Mouse (Mus musculus): ENCODE measurements at regions not wholly inside any gene's neighbourhood (a gene's known extent, or its start where the extent isn't known, plus 50 kb on each side); places are given as distances from the start of the nearest gene placed in this dataset.

- H3K27me3 ChIP-seq (ENCODE audit: control insufficient read depth, insufficient read depth, low read length), result no peaks in the 10 kb centered on the region
- peak overlapping the region; percentile 8; the same call in 1 of the 2 replicates for H3K4me3 ChIP-seq (ENCODE audit: low read depth, low read length)
- H3K4me2 ChIP-seq (ENCODE audit: low read depth, low read length), result peak overlapping the region; percentile 41
- no peaks in the 10 kb centered on the region; the same call in 1 of the 2 replicates for H3K4me1 ChIP-seq (ENCODE audit: control insufficient read depth, insufficient read depth, low read length)
- H3K9ac ChIP-seq (replicated peaks; ENCODE audit: low read depth, low read length), result 0 out of 2 replicates have a peak overlapping the region, but pooled peaks have one; percentile 9
- H3K27ac ChIP-seq (ENCODE audit: low read depth, low read length), result no peak overlapping the region
- H3K36me3 ChIP-seq (ENCODE audit: control insufficient read depth, insufficient read depth, low read length), result no peaks in the 10 kb centered on the region
- peak; percentile 72; the same call in 1 of the 2 replicates for ATAC-seq (ENCODE audit: low read depth)
- WGBS, result 38% methylated on average over 14 of the region's 14 CpGs
- no peaks in the 10 kb centered on the region for H3K9me3 ChIP-seq (ENCODE audit: control insufficient read depth, low read length)
Observed at GRCm38 (mm10) chr1:120963477-120964178, 361.4 kb downstream of the En1 start.

- 0 out of 2 replicates have a peak overlapping the region, but pooled peaks have one; percentile 9 for H3K9ac ChIP-seq (replicated peaks; ENCODE audit: low read depth, low read length)
- no peaks in the 10 kb centered on the region for H3K9me3 ChIP-seq (ENCODE audit: control insufficient read depth, low read length)
- no peaks in the 10 kb centered on the region; the same call in 1 of the 2 replicates for H3K4me1 ChIP-seq (ENCODE audit: control insufficient read depth, insufficient read depth, low read length)
- H3K27ac ChIP-seq (ENCODE audit: low read depth, low read length), result no peak overlapping the region
- 50% methylated on average over 17 of the region's 17 CpGs for WGBS
- H3K36me3 ChIP-seq (ENCODE audit: control insufficient read depth, insufficient read depth, low read length), result no peaks in the 10 kb centered on the region
- H3K27me3 ChIP-seq (ENCODE audit: control insufficient read depth, insufficient read depth, low read length), result no peaks in the 10 kb centered on the region
- peak overlapping the region; percentile 41 for H3K4me2 ChIP-seq (ENCODE audit: low read depth, low read length)
- no peak for ATAC-seq (ENCODE audit: low read depth)
- H3K4me3 ChIP-seq (ENCODE audit: low read depth, low read length), result peak overlapping the region; percentile 8; the same call in 1 of the 2 replicates
Observed at GRCm38 (mm10) chr1:120964179-120964517, 361.9 kb downstream of the En1 start.

GRCm38 (mm10) chr1:120966132-120966531, 363.9 kb downstream of the En1 start:
- Histone ChIP-seq H3K4me1 (ENCODE audit: control insufficient read depth, insufficient read depth, low read length) (no peaks in the 10 kb centered on the region; the same call in 1 of the 2 replicates), H3K27ac (ENCODE audit: low read depth, low read length) (no peak overlapping the region), H3K27me3 (ENCODE audit: control insufficient read depth, insufficient read depth, low read length) (no peaks in the 10 kb centered on the region), H3K4me2 (ENCODE audit: low read depth, low read length) (no peak overlapping the region), H3K36me3 (ENCODE audit: control insufficient read depth, insufficient read depth, low read length) (no peaks in the 10 kb centered on the region), H3K9ac (replicated peaks; ENCODE audit: low read depth, low read length) (no peak overlapping the region), H3K4me3 (ENCODE audit: low read depth, low read length) (no peak overlapping the region), H3K9me3 (ENCODE audit: control insufficient read depth, low read length) (no peaks in the 10 kb centered on the region)
- no peak for ATAC-seq (ENCODE audit: low read depth)
- WGBS, result 70% methylated on average over 3 of the region's 3 CpGs

- WGBS, result 67% methylated on average over 1 of the region's 1 CpGs
- Histone ChIP-seq H3K27ac (ENCODE audit: low read depth, low read length) (no peak overlapping the region), H3K9me3 (ENCODE audit: control insufficient read depth, low read length) (no peaks in the 10 kb centered on the region), H3K27me3 (ENCODE audit: control insufficient read depth, insufficient read depth, low read length) (no peaks in the 10 kb centered on the region), H3K4me1 (ENCODE audit: control insufficient read depth, insufficient read depth, low read length) (no peaks in the 10 kb centered on the region), H3K9ac (replicated peaks; ENCODE audit: low read depth, low read length) (no peak overlapping the region), H3K4me2 (ENCODE audit: low read depth, low read length) (no peak overlapping the region), H3K36me3 (ENCODE audit: control insufficient read depth, insufficient read depth, low read length) (no peaks in the 10 kb centered on the region), H3K4me3 (ENCODE audit: low read depth, low read length) (no peak overlapping the region)
- no peak for ATAC-seq (ENCODE audit: low read depth)
Observed at GRCm38 (mm10) chr1:120974661-120975060, 357.7 kb downstream of the Insig2 start.

GRCm38 (mm10) chr1:121004535-121004934, 327.9 kb downstream of the Insig2 start:
- H3K4me2 ChIP-seq (ENCODE audit: low read depth, low read length), result no peak overlapping the region
- 92% methylated on average over 7 of the region's 7 CpGs for WGBS
- no peak overlapping the region for H3K9ac ChIP-seq (replicated peaks; ENCODE audit: low read depth, low read length)
- H3K4me1 ChIP-seq (ENCODE audit: control insufficient read depth, insufficient read depth, low read length), result no peaks in the 10 kb centered on the region
- no peaks in the 10 kb centered on the region for H3K9me3 ChIP-seq (ENCODE audit: control insufficient read depth, low read length)
- no peaks in the 10 kb centered on the region for H3K36me3 ChIP-seq (ENCODE audit: control insufficient read depth, insufficient read depth, low read length)
- ATAC-seq (ENCODE audit: low read depth), result no peak
- no peaks in the 10 kb centered on the region for H3K27me3 ChIP-seq (ENCODE audit: control insufficient read depth, insufficient read depth, low read length)
- no peak overlapping the region for H3K27ac ChIP-seq (ENCODE audit: low read depth, low read length)
- no peak overlapping the region for H3K4me3 ChIP-seq (ENCODE audit: low read depth, low read length)

GRCm38 (mm10) chr1:121005198-121005597, 327.2 kb downstream of the Insig2 start:
- Histone ChIP-seq H3K27me3 (ENCODE audit: control insufficient read depth, insufficient read depth, low read length) (no peaks in the 10 kb centered on the region), H3K9me3 (ENCODE audit: control insufficient read depth, low read length) (no peaks in the 10 kb centered on the region), H3K9ac (replicated peaks; ENCODE audit: low read depth, low read length) (no peak overlapping the region), H3K4me2 (ENCODE audit: low read depth, low read length) (no peak overlapping the region), H3K4me1 (ENCODE audit: control insufficient read depth, insufficient read depth, low read length) (no peaks in the 10 kb centered on the region), H3K36me3 (ENCODE audit: control insufficient read depth, insufficient read depth, low read length) (no peaks in the 10 kb centered on the region), H3K4me3 (ENCODE audit: low read depth, low read length) (no peak overlapping the region), H3K27ac (ENCODE audit: low read depth, low read length) (no peak overlapping the region)
- 47% methylated on average over 3 of the region's 3 CpGs for WGBS
- no peak for ATAC-seq (ENCODE audit: low read depth)

- H3K4me3 ChIP-seq (ENCODE audit: low read depth, low read length), result no peak overlapping the region
- no peak overlapping the region for H3K27ac ChIP-seq (ENCODE audit: low read depth, low read length)
- ATAC-seq (ENCODE audit: low read depth), result no peak
- no peak overlapping the region for H3K4me2 ChIP-seq (ENCODE audit: low read depth, low read length)
- no peak overlapping the region for H3K9ac ChIP-seq (replicated peaks; ENCODE audit: low read depth, low read length)
- H3K36me3 ChIP-seq (ENCODE audit: control insufficient read depth, insufficient read depth, low read length), result no peaks in the 10 kb centered on the region
- H3K9me3 ChIP-seq (ENCODE audit: control insufficient read depth, low read length), result no peaks in the 10 kb centered on the region
- H3K4me1 ChIP-seq (ENCODE audit: control insufficient read depth, insufficient read depth, low read length), result no peaks in the 10 kb centered on the region
- H3K27me3 ChIP-seq (ENCODE audit: control insufficient read depth, insufficient read depth, low read length), result no peaks in the 10 kb centered on the region
Observed at GRCm38 (mm10) chr1:121012126-121012525, 320.3 kb downstream of the Insig2 start.

- Histone ChIP-seq H3K9me3 (ENCODE audit: control insufficient read depth, low read length) (no peaks in the 10 kb centered on the region), H3K27ac (ENCODE audit: low read depth, low read length) (no peak overlapping the region), H3K4me2 (ENCODE audit: low read depth, low read length) (no peak overlapping the region), H3K4me1 (ENCODE audit: control insufficient read depth, insufficient read depth, low read length) (no peaks in the 10 kb centered on the region), H3K9ac (replicated peaks; ENCODE audit: low read depth, low read length) (no peak overlapping the region), H3K27me3 (ENCODE audit: control insufficient read depth, insufficient read depth, low read length) (no peaks in the 10 kb centered on the region), H3K4me3 (ENCODE audit: low read depth, low read length) (no peak overlapping the region), H3K36me3 (ENCODE audit: control insufficient read depth, insufficient read depth, low read length) (no peaks in the 10 kb centered on the region)
- 44% methylated on average over 12 of the region's 12 CpGs for WGBS
- ATAC-seq (ENCODE audit: low read depth), result no peak
Observed at GRCm38 (mm10) chr1:121013839-121014503, 318.4 kb downstream of the Insig2 start.

- H3K27me3 ChIP-seq (ENCODE audit: control insufficient read depth, insufficient read depth, low read length), result no peaks in the 10 kb centered on the region
- no peak for ATAC-seq (ENCODE audit: low read depth)
- no peaks in the 10 kb centered on the region for H3K36me3 ChIP-seq (ENCODE audit: control insufficient read depth, insufficient read depth, low read length)
- no peak overlapping the region for H3K27ac ChIP-seq (ENCODE audit: low read depth, low read length)
- no peaks in the 10 kb centered on the region for H3K4me1 ChIP-seq (ENCODE audit: control insufficient read depth, insufficient read depth, low read length)
- H3K9ac ChIP-seq (replicated peaks; ENCODE audit: low read depth, low read length), result no peak overlapping the region
- no peak overlapping the region for H3K4me2 ChIP-seq (ENCODE audit: low read depth, low read length)
- H3K4me3 ChIP-seq (ENCODE audit: low read depth, low read length), result no peak overlapping the region
- H3K9me3 ChIP-seq (ENCODE audit: control insufficient read depth, low read length), result no peaks in the 10 kb centered on the region
- WGBS, result 96% methylated on average over 2 of the region's 2 CpGs
Observed at GRCm38 (mm10) chr1:121029375-121029774, 303.0 kb downstream of the Insig2 start.

All from neural tube, embryonic 14.5 days (tissue).